Mouse (Mus musculus) liver, adult 2 months (tissue): Measurements from ENCODE around the gene Adgrl3.

Experiments used
- CTCF ChIP-seq: fragments of 200-500 bp; IDR thresholded peaks from 2 replicates; pipeline ENCODE4 v1.5.1; 2011; ENCODE audit warnings: low read depth, low read length, control low read depth
- POLR2A ChIP-seq: fragments of 200-500 bp; IDR thresholded peaks from 2 replicates; pipeline ENCODE4 v1.6.1; 2011; ENCODE audit warnings: low read length, control low read depth; ENCODE audit not compliant: insufficient read depth; ENCODE audit errors: extremely low read depth

GRCm38 (mm10) chr5:81364198-81364643 is 344.3 kb downstream of the Adgrl3 start:
- TF ChIP-seq CTCF (no peak), POLR2A (no peak)
